Mouse (Mus musculus): Measurements from ENCODE around the gene Arhgef17.

- TF ChIP-seq CTCF (IDR thresholded peaks at IDR 0.05; ENCODE audit: low read depth, low read length), result no peak
- TF ChIP-seq POLR2AphosphoS5 (IDR thresholded peaks at IDR 0.05; ENCODE audit: insufficient replicate concordance, low read depth, low read length), result no peak
- TF ChIP-seq GATA1 (IDR thresholded peaks at IDR 0.05; ENCODE audit: borderline replicate concordance, low read length), result no peak
- no peak for TF ChIP-seq TAL1 (conservative IDR thresholded peaks at IDR 0.05; ENCODE audit: low read depth, low read length)
- no peak for TF ChIP-seq GATA2 (IDR thresholded peaks at IDR 0.05; ENCODE audit: borderline replicate concordance, low read depth, low read length)
These were observed 42.4 kb upstream of the Arhgef17 start, which contains the start of gene P2ry6 for GRCm38 (mm10) chr7:100974135-100974903.

Data from G1E (cell line).